Mouse (Mus musculus) megakaryocyte-erythroid progenitor cell, adult 5-6 weeks (primary cell): Measurements from ENCODE around the gene Usp32. TPM values are rescaled to one million over a fixed set of nuclear protein-coding genes. Genes with fewer than 3 reads are reported as not detected.

Experiments
- ATAC-seq: replicated peaks from 2 replicates; pipeline ENCODE4 v1.8.0; 2016; ENCODE audit warnings: mild to moderate bottlenecking, inconsistent platforms; ENCODE audit not compliant: severe bottlenecking, poor library complexity, low FRiP score, low TSS enrichment
- total RNA-seq, 2 experiments: library from RNA; stranded (forward) in 1 of 2; stranded (reverse) in 1 of 2; fragments of 200-1000, 215-1000 nt in 1 of 2; fragments of >200 nt in 1 of 2; fragmentation: Nextera tagmentation in 1 of 2; gene quantifications; 2 replicates each; pipeline ENCODE4 v1.2.3; 2014 to 2017

The Usp32 gene
- total RNA-seq, 2 experiments from 2014 or later: 31.9 to 34.2 TPM

GRCm38 (mm10) chr11:84992996-84993395 is 147.0 kb downstream of the Usp32 start:
- no peak for ATAC-seq

GRCm38 (mm10) chr11:84988341-84988919 is 151.5 kb downstream of the Usp32 start:
- ATAC-seq: no peak

- no peak for ATAC-seq
Observed at GRCm38 (mm10) chr11:84985421-84985820, 154.5 kb downstream of the Usp32 start.

GRCm38 (mm10) chr11:84980697-84981096 is 159.3 kb downstream of the Usp32 start:
- ATAC-seq: no peak

GRCm38 (mm10) chr11:84979351-84979750 is 160.6 kb downstream of the Usp32 start:
- no peak for ATAC-seq

- ATAC-seq: peak; percentile 61; the same call in 1 of the 2 replicates
Observed at GRCm38 (mm10) chr11:84978113-84978512, 161.8 kb downstream of the Usp32 start.

GRCm38 (mm10) chr11:84977385-84977952 is 162.5 kb downstream of the Usp32 start:
- no peak for ATAC-seq

- no peak for ATAC-seq
Observed at GRCm38 (mm10) chr11:84976706-84977105, 163.3 kb downstream of the Usp32 start.

GRCm38 (mm10) chr11:84974582-84974981 is 165.4 kb downstream of the Usp32 start:
- ATAC-seq: no peak

- ATAC-seq: no peak
Observed at GRCm38 (mm10) chr11:84973661-84974060, 166.3 kb downstream of the Usp32 start.

GRCm38 (mm10) chr11:84972067-84972466 is 167.9 kb downstream of the Usp32 start:
- ATAC-seq: no peak

- no peak for ATAC-seq
Observed at GRCm38 (mm10) chr11:84968775-84969174, 171.2 kb downstream of the Usp32 start.

- no peak for ATAC-seq
Observed at GRCm38 (mm10) chr11:84968309-84968708, 171.7 kb downstream of the Usp32 start.

- ATAC-seq: no peak
Observed at GRCm38 (mm10) chr11:84967113-84967512, 172.8 kb downstream of the Usp32 start.

GRCm38 (mm10) chr11:84966696-84967095 is 173.3 kb downstream of the Usp32 start:
- ATAC-seq: no peak

GRCm38 (mm10) chr11:84963556-84963955 is 176.4 kb downstream of the Usp32 start:
- no peak for ATAC-seq

GRCm38 (mm10) chr11:84962536-84962935 is 177.4 kb downstream of the Usp32 start:
- no peak for ATAC-seq

GRCm38 (mm10) chr11:84961571-84961970 is 178.4 kb downstream of the Usp32 start:
- no peak for ATAC-seq

- ATAC-seq: no peak
Observed at GRCm38 (mm10) chr11:84960780-84961179, 179.2 kb downstream of the Usp32 start.

- no peak for ATAC-seq
Observed at GRCm38 (mm10) chr11:84960291-84960690, 179.7 kb downstream of the Usp32 start.

- ATAC-seq: no peak
Observed at GRCm38 (mm10) chr11:84959701-84960181, 180.2 kb downstream of the Usp32 start.
